Mouse (Mus musculus): ENCODE measurements at regions not wholly inside any gene's neighbourhood (a gene's known extent, or its start where the extent isn't known, plus 50 kb on each side); places are given as distances from the start of the nearest gene placed in this dataset.
"Not testable (repeated sequence)": the region's sequence is repeated elsewhere in the genome, so short reads cannot be mapped to it uniquely, and the experiment has no call there.

GRCm38 (mm10) chr14:53416955-53417354 is 836.9 kb downstream of the Dad1 start:
- not testable (repeated sequence) for DNase-seq

- not testable (repeated sequence) for DNase-seq
Measured at GRCm38 (mm10) chr14:53407500-53408227, 846.2 kb downstream of the Dad1 start.

GRCm38 (mm10) chr14:53390307-53390706 is 863.6 kb downstream of the Dad1 start:
- not testable (repeated sequence) for DNase-seq

- DNase-seq: not testable (repeated sequence)
Measured at GRCm38 (mm10) chr14:53374591-53374990, 879.0 kb upstream of the Olfr1507 start.

GRCm38 (mm10) chr14:53373777-53374468 is 878.4 kb upstream of the Olfr1507 start:
- DNase-seq: not testable (repeated sequence)

GRCm38 (mm10) chr14:53369776-53370175 is 874.2 kb upstream of the Olfr1507 start:
- DNase-seq: no peak

GRCm38 (mm10) chr14:53367420-53367819 is 871.9 kb upstream of the Olfr1507 start:
- not testable (repeated sequence) for DNase-seq

- DNase-seq: not testable (repeated sequence)
Measured at GRCm38 (mm10) chr14:53363995-53364394, 868.4 kb upstream of the Olfr1507 start.

GRCm38 (mm10) chr14:53362054-53362453 is 866.5 kb upstream of the Olfr1507 start:
- DNase-seq: not testable (repeated sequence)

GRCm38 (mm10) chr14:53357498-53357897 is 861.9 kb upstream of the Olfr1507 start:
- not testable (repeated sequence) for DNase-seq

- DNase-seq: not testable (repeated sequence)
Measured at GRCm38 (mm10) chr14:53356783-53357182, 861.2 kb upstream of the Olfr1507 start.

GRCm38 (mm10) chr14:53351457-53351856 is 855.9 kb upstream of the Olfr1507 start:
- not testable (repeated sequence) for DNase-seq

GRCm38 (mm10) chr14:53350780-53351179 is 855.2 kb upstream of the Olfr1507 start:
- not testable (repeated sequence) for DNase-seq

GRCm38 (mm10) chr14:53349111-53349510 is 853.6 kb upstream of the Olfr1507 start:
- not testable (repeated sequence) for DNase-seq

- DNase-seq: peak; percentile 7
Measured at GRCm38 (mm10) chr14:53345568-53345967, 850.0 kb upstream of the Olfr1507 start.

GRCm38 (mm10) chr14:53343849-53344248 is 848.3 kb upstream of the Olfr1507 start:
- not testable (repeated sequence) for DNase-seq

- DNase-seq: not testable (repeated sequence)
Measured at GRCm38 (mm10) chr14:53339167-53339566, 843.6 kb upstream of the Olfr1507 start.

GRCm38 (mm10) chr14:53337446-53337845 is 841.9 kb upstream of the Olfr1507 start:
- DNase-seq: not testable (repeated sequence)

- DNase-seq: not testable (repeated sequence)
Measured at GRCm38 (mm10) chr14:53336705-53337104, 841.2 kb upstream of the Olfr1507 start.

- DNase-seq: not testable (repeated sequence)
Measured at GRCm38 (mm10) chr14:53334451-53334850, 838.9 kb upstream of the Olfr1507 start.

- DNase-seq: not testable (repeated sequence)
Measured at GRCm38 (mm10) chr14:53331153-53331552, 835.6 kb upstream of the Olfr1507 start.

GRCm38 (mm10) chr14:53324367-53324766 is 828.8 kb upstream of the Olfr1507 start:
- DNase-seq: not testable (repeated sequence)
